Mouse (Mus musculus) left cerebral cortex, adult 18-20 months (tissue): Measurements from ENCODE around the gene Ift52. TPM values are rescaled to one million over a fixed set of nuclear protein-coding genes. Genes with fewer than 3 reads are reported as not detected.
A peak's percentile ranks its signal among the peaks of the same experiment; 100 is the strongest.

Experiments used
- DNase-seq, 2 experiments: peaks; one replicate each; pipeline ENCODE4 v3.0.0; 2021 to 2022; ENCODE audit warnings: low spot score in 2 of 2, mixed read lengths in 1 of 2
- long read RNA-seq, 2 experiments: library from polyadenylated mRNA; stranded (forward); transcript quantifications; one replicate each; pipeline ENCODE4 v2.0.0; 2021
- total RNA-seq, 2 experiments: library from RNA; stranded (reverse); gene quantifications; 2 replicates each; pipeline ENCODE4 v1.2.3; 2021

The Ift52 gene
- 10 to 100 TPM; 36.2 to 41.9 TPM for total RNA-seq
- long read RNA-seq, experiment 1, transcript Ift52-201 (13 exons, 2,248 nt): major isoform, 32 of 42 reads
- long read RNA-seq, experiment 1, partial matches to known transcripts: 1 of 42 reads
- long read RNA-seq, experiment 1, other reads (novel, unspliced or antisense): 9 of 42 reads
- long read RNA-seq, experiment 2, transcript Ift52-201 (13 exons, 2,248 nt): major isoform, 23 of 31 reads
- long read RNA-seq, experiment 2, partial matches to known transcripts: 3 of 31 reads
- long read RNA-seq, experiment 2, other reads (novel, unspliced or antisense): 5 of 31 reads

GRCm38 (mm10) chr2:163016916-163017743 lies at the start of gene Ift52:
Ift52 (plus strand) TSS chr2:163017354.
- DNase-seq: peak; percentile 94 to 95

DNA sequence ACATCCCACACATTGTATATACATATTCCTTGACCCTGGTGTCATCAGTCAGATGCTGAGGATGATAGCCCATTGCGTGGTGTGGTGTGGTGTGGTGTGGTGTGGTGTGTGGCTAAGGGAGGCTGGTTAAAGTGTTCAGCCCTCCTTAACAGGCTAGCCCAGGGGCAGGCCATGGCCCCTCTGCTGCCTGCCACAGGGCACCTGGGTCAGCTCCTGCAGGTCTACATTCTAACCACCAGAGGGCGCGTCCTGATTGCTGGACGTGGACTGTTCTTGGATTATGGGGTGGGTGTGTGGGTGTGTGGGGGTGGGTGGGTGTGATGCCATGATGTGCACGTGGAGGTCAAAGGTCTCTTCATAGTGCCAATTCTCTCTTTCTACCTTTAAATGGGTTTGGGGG lies 48.8 kb upstream of the Ift52 start:
- peak in 1 of 2 experiments; percentile 23 for DNase-seq

- no peak for DNase-seq
These were observed 48.1 kb upstream of the Ift52 start for GRCm38 (mm10) chr2:162969101-162969500.

DNA sequence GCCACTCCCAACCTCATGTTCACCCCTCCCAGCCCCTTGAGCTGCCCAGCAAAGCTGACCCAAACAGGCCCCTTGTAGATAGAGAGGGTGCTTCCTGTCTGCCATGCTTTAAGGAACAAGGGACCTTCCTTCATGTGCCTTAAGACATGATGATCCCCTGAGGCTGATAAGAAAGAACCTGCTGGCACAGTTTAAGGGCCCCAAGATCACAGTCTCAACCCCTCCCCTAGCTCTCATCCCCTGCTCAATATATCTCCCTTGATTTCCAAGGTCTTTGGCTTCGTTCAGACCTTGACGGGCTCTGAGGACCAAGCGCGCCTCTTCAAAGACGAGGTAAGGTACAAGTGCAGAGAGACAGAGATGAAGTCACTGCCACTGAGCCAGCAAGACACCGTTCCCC lies 46.3 kb upstream of the Ift52 start:
- no peak for DNase-seq

GRCm38 (mm10) chr2:162972752-162973151 lies 44.4 kb upstream of the Ift52 start:
- DNase-seq: no peak

- no peak for DNase-seq
These were observed 43.9 kb upstream of the Ift52 start for GRCm38 (mm10) chr2:162973206-162973605.

- no peak for DNase-seq
These were observed 43.5 kb upstream of the Ift52 start for GRCm38 (mm10) chr2:162973637-162974036.

DNA sequence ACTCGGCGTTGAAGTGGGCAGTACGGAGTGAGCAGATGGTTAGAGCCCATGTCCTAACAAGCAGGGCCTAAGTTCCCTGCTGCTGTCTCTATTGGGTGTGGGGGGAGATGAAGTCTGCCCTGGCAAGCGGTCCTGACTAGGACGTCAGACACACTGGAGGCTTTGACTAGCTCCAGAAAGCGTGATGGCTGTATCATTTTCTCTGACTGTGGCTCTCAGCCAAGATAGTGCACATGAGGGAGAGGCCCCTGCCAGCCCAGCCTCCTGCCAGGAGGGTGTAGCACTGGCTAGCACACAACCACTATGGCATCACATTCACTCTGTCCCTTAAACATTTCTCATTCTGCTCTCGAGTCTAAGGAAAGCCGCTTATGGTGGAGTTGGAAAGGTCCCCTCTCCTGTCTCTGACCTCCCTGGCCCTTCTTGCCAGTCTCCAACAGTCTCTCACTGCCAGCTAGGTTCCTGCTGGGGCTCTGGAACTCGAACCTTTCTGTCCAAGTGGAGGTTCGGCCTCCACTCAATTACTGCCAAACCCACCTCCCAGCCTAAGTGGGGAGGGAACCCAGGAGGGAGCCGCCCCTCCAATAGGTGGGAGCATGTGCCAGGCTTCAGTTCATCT lies 41.9 kb upstream of the Ift52 start:
- DNase-seq: no peak

DNA sequence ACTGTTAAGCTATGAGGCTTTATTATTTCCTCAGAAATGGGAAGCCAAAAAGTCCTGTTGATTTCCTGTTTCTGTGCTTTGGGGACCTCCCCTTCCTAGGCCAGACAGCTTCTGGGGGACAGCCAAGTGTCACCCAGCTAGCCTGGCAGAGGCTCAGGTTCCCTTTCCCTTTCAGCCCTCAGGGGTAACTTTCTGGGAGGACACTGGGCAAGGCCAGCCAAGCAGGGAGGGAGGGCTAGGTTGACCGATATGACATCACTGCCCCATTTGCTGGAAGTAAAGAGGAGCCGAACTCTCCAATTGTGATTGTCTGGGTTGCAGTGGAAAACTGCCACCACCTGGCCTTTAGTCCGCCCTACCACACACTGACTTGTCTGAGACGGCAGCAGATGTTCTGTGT lies 41.2 kb upstream of the Ift52 start:
- no peak for DNase-seq

- DNase-seq: no peak
These were observed 32.8 kb upstream of the Ift52 start for GRCm38 (mm10) chr2:162984381-162984780.

GRCm38 (mm10) chr2:162985923-162986322 lies 31.2 kb upstream of the Ift52 start:
- no peak for DNase-seq

DNA sequence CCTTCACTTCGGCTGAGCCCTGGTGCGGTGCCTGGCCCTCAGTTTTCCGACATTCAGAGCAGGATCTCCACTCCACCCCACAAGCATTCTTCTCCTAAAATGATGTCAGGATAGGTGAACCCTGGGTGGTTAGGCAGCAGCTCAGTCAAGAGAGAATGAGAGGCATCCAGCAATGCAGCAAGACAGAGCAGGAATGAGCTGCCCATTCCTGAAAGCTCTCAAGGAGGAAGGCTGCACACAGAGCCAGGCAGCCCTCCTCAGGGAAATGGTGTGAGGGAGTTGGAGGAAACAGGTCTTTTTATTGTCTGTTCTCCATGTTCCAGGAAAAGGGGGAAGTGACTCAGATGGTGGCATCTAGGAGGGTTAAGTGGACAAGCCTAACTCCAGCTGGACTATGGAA lies 30.4 kb upstream of the Ift52 start:
- DNase-seq: no peak

DNA sequence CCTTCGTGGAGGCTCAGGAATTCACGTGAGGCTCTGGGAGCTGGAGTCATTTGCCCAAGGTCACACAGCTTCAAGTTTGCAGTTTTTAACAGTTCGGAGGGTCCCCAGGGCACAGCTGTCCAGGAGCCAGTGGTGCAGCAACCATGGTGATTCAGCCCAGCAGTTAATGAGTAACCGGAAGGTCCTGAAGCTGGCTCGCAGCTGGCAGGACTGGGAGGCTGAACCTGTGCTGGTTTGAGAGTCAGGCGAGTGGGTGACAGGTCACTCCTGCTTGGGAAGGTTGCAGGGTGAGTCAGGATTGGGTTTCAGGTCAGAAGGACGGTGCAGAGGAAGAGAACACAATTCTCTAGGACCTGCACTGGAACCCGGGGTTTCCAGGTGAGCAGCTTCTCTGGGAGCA lies 29.9 kb upstream of the Ift52 start, which contains the start of gene Sgk2:
TSS of gene Sgk2 (plus strand) at position 113 of the 400 bp plus-strand sequence.
- no peak for DNase-seq

GRCm38 (mm10) chr2:162988235-162988634 lies 28.9 kb upstream of the Ift52 start:
- no peak for DNase-seq

DNA sequence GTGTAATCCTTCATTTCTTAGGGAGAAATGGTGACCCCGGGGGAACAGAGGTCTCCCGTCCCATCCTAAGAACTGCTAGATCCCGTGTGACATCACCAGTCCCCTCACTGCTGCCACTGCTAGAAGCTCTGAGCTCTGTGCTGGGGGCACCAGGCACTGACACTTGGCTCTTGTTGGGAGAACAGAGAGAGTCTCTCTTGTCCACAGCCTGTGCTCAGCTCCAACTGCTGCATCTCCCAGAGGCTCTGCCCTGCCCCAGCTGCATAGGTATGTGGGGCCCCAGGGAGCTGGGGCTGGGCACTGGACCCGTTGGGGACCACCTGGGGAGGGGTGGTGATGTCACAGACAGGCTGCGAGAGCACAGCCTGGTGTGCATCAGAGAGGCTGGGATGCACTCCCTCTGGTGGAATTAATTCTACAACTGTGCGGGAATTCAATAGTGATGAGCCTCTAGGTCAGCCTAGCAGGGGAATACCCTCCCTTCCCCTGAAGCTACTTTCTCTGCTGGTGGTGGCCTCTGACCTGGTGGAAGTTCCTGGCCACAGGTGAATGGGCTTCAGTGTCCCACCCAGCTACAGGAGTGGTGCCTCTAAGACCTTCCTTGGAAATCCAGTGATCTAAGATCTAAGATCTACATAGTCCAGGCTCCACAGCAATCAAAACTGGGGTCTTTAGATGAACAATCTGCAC lies 25.6 kb upstream of the Ift52 start:
- DNase-seq: no peak

DNA sequence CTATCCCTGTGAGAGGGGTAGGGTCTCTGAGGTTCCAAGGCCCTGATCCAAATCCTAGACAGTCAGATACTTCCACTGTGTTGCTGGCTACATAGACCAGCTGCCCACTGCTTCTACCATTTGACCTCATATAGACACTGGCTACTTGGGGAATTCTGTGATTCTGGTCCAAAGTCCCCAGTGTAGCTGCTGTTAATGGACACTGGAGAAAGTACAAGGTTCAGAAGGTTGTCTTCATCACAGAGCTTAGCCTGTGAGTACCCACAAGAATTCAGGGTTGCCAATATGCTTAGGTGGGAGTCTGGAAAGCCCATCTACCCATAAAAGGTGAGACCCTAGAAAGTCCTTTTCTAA lies 25.1 kb upstream of the Ift52 start:
- DNase-seq: no peak

- no peak for DNase-seq
These were observed 23.1 kb upstream of the Ift52 start for GRCm38 (mm10) chr2:162993881-162994616.

DNA sequence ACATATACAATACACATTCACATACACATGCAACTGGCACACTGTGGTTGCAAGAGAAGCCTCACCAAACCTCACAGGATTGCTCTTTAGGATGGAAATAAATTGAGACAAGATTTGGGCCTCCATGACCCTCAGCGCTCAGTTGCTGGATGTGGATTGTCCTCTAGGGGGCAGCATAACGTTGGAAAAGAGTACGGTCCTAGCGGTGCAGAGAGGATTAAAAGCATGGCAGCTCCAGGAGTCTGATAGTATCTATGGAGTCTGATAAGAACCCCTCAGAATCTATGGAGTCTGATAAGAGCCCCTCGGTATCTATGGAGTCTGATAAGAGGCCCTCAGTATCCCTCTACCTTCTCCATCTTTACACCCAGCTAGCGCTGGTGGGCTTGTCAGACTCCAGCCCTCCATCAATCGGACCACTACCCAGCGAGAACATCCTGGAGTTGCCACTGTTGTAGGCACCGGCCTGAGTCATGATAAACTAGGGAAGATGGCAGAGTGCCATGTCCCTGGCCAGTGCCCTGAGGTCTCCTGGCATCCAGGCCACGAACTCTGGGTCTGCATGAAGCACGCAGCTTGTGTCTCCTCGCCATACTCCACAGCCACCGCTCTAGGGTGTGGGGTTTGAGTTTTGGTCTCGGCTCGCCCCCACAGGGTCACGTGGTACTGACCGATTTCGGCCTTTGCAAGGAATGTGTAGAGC lies 18.5 kb upstream of the Ift52 start:
- peak; percentile 59 to 76 for DNase-seq

- DNase-seq: peak; percentile 22 to 37
These were observed 17.4 kb upstream of the Ift52 start for GRCm38 (mm10) chr2:162999744-163000143.

DNA sequence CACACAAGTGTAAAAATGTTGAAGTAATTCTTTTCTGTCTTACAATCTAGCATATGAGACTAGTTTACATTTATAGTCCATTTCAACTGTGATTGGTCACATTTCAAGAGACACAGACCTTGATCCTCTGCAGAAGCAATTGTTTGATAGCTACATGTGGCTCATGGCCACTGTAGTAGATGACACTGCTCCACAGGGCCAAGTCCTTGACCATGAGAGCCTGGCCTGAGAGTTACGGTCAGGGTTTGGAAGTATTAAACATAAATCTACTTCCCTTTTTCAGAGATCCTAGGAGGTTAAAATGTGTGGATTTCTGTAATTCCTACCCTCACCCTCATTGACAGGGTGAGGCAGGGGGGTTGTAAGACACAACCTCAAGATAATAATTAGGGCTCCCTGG lies 16.1 kb upstream of the Ift52 start:
- no peak for DNase-seq
